Mouse (Mus musculus) megakaryocyte, embryonic 14.5 days (primary cell): ENCODE measurements at regions not wholly inside any gene's neighbourhood (a gene's known extent, or its start where the extent isn't known, plus 50 kb on each side); places are given as distances from the start of the nearest gene placed in this dataset.

Source experiments
- FLI1 ChIP-seq: IDR thresholded peaks from 2 replicates; pipeline ENCODE4 v1.6.1; 2012; ENCODE audit warnings: low read length, inconsistent platforms, mixed read lengths
- GATA1 ChIP-seq: IDR thresholded peaks from 3 replicates; pipeline ENCODE4 v1.6.1; 2012; ENCODE audit warnings: mixed read lengths, low read length, inconsistent platforms, borderline replicate concordance

GRCm38 (mm10) chr4:142449198-142449702, 210.0 kb upstream of the Kazn start:
- TF ChIP-seq GATA1, result no peak
- TF ChIP-seq FLI1, result no peak
